Mouse (Mus musculus) hindbrain, embryonic 11.5 days (tissue): Measurements from ENCODE around the gene Sclt1. TPM values are rescaled to one million over a fixed set of nuclear protein-coding genes. Genes with fewer than 3 reads are reported as not detected.

Source experiments
- ATAC-seq: fragments of 200-750 bp; cut with Nextera tagmentation; 2 replicates; pipeline ENCODE4 v1.8.0; 2017; ENCODE audit warnings: mild to moderate bottlenecking, moderate TSS enrichment, moderate library complexity; ENCODE audit not compliant: low FRiP score
- DNase-seq: peaks from one replicate; pipeline ENCODE4 v3.0.0-alpha.2; 2015; ENCODE audit warnings: low spot score
- H3K27ac ChIP-seq: fragments of 300-500 bp; sonication (generic); 2 replicates; pipeline ENCODE4 v1.5.1; 2014; ENCODE audit warnings: mild to moderate bottlenecking, low read depth, low read length
- H3K27me3 ChIP-seq: fragments of 300-500 bp; sonication (generic); 2 replicates; pipeline ENCODE4 v1.6.1; 2014; ENCODE audit warnings: mild to moderate bottlenecking, low read length, moderate library complexity, mixed read lengths; ENCODE audit not compliant: control insufficient read depth, insufficient read depth
- H3K36me3 ChIP-seq: fragments of 300-500 bp; sonication (generic); 2 replicates; pipeline ENCODE4 v1.6.1; 2014; ENCODE audit warnings: mild to moderate bottlenecking, low read length, moderate library complexity, mixed read lengths; ENCODE audit not compliant: control insufficient read depth, insufficient read depth
- H3K4me1 ChIP-seq: fragments of 300-500 bp; sonication (generic); replicated peaks from 2 replicates; pipeline ENCODE4 v1.6.1; 2014; ENCODE audit warnings: low read length, mixed read lengths; ENCODE audit not compliant: control insufficient read depth, insufficient read depth
- H3K4me2 ChIP-seq: fragments of 300-500 bp; sonication (generic); replicated peaks from 2 replicates; pipeline ENCODE4 v1.6.1; 2014; ENCODE audit warnings: mild to moderate bottlenecking, low read depth, low read length
- H3K4me3 ChIP-seq: fragments of 300-500 bp; sonication (generic); 2 replicates; pipeline ENCODE4 v1.5.1; 2014; ENCODE audit warnings: low read depth, low read length
- H3K9ac ChIP-seq: fragments of 300-500 bp; sonication (generic); 2 replicates; pipeline ENCODE4 v1.6.1; 2014; ENCODE audit warnings: low read depth, low read length
- H3K9me3 ChIP-seq: fragments of 300-500 bp; sonication (generic); 2 replicates; pipeline ENCODE4 v1.6.1; 2016; ENCODE audit warnings: low read length; ENCODE audit not compliant: control insufficient read depth
- WGBS: fragments of 180-500 bp; shearing (Covaris S2); extraction: QIAGEN DNeasy Blood & Tissue Kit; methylation state at CpG from one replicate; pipeline ENCODE4 v1.1.7; 2014; 5-methylcytosine and 5-hydroxymethylcytosine counted together
- polyA plus RNA-seq: library from polyadenylated mRNA; unstranded; fragments of >200 nt; fragmentation: Nextera tagmentation; extraction: Ambion mirVana; gene quantifications from 2 replicates; pipeline ENCODE4 v1.2.1, GENCODE M21; 2014

Sclt1 gene
- polyA plus RNA-seq, 1 experiment from 2014 or later: 31.0 TPM

- Histone ChIP-seq H3K9me3 (no peaks in the 10 kb centered on the region), H3K4me2 (no peak overlapping the region), H3K27ac (no peak overlapping the region), H3K36me3 (no peaks in the 10 kb centered on the region), H3K4me1 (0 out of 2 replicates have a peak, but pooled peaks cover 3% of the 10 kb centered on the region), H3K9ac (no peak overlapping the region), H3K27me3 (no peaks in the 10 kb centered on the region), H3K4me3 (no peak overlapping the region)
- 65% methylated on average over 2 of the region's 2 CpGs for WGBS
- no peak for ATAC-seq
- no peak for DNase-seq
Measured at GRCm38 (mm10) chr3:41577240-41577639, 165.1 kb downstream of the Sclt1 start.

Other genes starting within 250 kb of the Sclt1 start
- 12.1 and 13.0 TPM in 2 replicates for gene Jade1, start 186.8 kb downstream of the Sclt1 start, polyA plus RNA-seq
- gene D3Ertd751e, start 97 bp upstream of the Sclt1 start, polyA plus RNA-seq: 18.4 and 18.8 TPM in 2 replicates